Mouse (Mus musculus) testis, adult 2 months (tissue): Measurements from ENCODE around the gene Gsn. TPM values are rescaled to one million over a fixed set of nuclear protein-coding genes. Genes with fewer than 3 reads are reported as not detected.

Experiments
- H3K27ac ChIP-seq: fragments of 200-500 bp; 2 replicates; pipeline ENCODE4 v1.5.1; 2012; ENCODE audit warnings: low read depth, low read length; ENCODE audit not compliant: control insufficient read depth, insufficient read depth
- H3K27me3 ChIP-seq: fragments of 200-500 bp; 2 replicates; pipeline ENCODE4 v1.6.1; 2012; ENCODE audit warnings: mild to moderate bottlenecking, low read length, moderate library complexity; ENCODE audit not compliant: control insufficient read depth, insufficient read depth
- H3K36me3 ChIP-seq: fragments of 200-500 bp; 2 replicates; pipeline ENCODE4 v1.6.1; 2012; ENCODE audit warnings: mild to moderate bottlenecking, low read length; ENCODE audit not compliant: control insufficient read depth, insufficient read depth
- H3K4me1 ChIP-seq: fragments of 200-500 bp; 2 replicates; pipeline ENCODE4 v1.6.1; 2012; ENCODE audit warnings: low read length; ENCODE audit not compliant: control insufficient read depth, insufficient read depth
- H3K4me3 ChIP-seq: fragments of 200-500 bp; 2 replicates; pipeline ENCODE4 v1.5.1; 2012; ENCODE audit warnings: low read depth, mild to moderate bottlenecking, low read length, moderate library complexity, mixed read lengths; ENCODE audit not compliant: control insufficient read depth
- CTCF ChIP-seq: fragments of 200-500 bp; IDR thresholded peaks from 2 replicates; pipeline ENCODE4 v1.5.1; 2012; ENCODE audit warnings: low read depth, mild to moderate bottlenecking, inconsistent platforms, low read length, moderate library complexity; ENCODE audit not compliant: control insufficient read depth, insufficient read depth, insufficient replicate concordance
- POLR2A ChIP-seq: fragments of 200-500 bp; IDR thresholded peaks from 2 replicates; pipeline ENCODE4 v1.6.1; 2012; ENCODE audit warnings: low read depth, mild to moderate bottlenecking, inconsistent platforms, low read length, moderate library complexity; ENCODE audit not compliant: control insufficient read depth
- polyA plus RNA-seq: library from polyadenylated mRNA; depleted of rRNA; stranded (reverse); fragments of >200 nt; gene quantifications from 2 replicates; pipeline ENCODE4 v1.2.3, GENCODE M21; 2012

The Gsn gene
- polyA plus RNA-seq, 1 experiment, result 49.9 TPM

GRCm38 (mm10) chr2:35265775-35266174, 9.6 kb downstream of the Gsn start:
- no peaks in the 10 kb centered on the region for H3K36me3 ChIP-seq

DNA sequence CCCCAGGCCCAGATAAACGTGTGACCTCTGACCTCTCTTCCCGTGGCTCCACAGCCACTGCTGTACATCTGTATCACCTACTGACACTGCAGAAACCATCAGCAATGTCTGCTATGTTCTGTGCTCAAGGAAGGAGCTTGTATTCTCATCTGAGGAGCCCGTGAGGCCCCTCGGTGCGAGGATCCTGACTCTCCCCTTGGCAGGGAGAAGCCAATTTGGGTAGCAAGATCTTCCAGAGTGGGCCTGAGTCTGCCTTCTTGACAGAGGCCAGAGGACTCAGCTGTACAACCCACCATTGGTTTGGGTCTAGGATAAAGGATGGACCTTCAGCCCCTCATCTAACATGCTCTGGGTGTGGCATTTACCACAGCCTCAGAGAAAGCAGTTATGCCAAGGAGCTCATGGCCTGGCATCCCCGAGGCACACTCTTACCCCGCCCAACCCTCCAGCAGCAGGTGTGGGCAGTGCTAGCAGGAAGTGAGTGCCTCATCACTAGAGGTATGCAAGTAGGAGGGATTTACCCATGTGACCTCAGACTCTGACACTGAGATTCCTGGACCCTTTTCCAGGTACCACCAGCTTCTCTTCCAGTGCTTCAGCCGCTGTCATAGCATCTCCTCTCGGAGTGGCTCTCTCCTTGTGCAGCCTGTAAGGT, 10.2 kb downstream of the Gsn start:
- H3K27me3 ChIP-seq, result no peaks in the 10 kb centered on the region
- TF ChIP-seq CTCF (no peak), POLR2A (no peak)
- H3K27ac ChIP-seq, result no peak overlapping the region
- peaks cover 11% of the 10 kb centered on the region for H3K4me1 ChIP-seq
- no peaks in the 10 kb centered on the region for H3K36me3 ChIP-seq
- no peak overlapping the region for H3K4me3 ChIP-seq

More at GRCm38 (mm10) chr2:35265775-35266174, 9.6 kb downstream of the Gsn start:
- no peak for TF ChIP-seq POLR2A
- Histone ChIP-seq H3K27me3 (no peaks in the 10 kb centered on the region), H3K27ac (no peak overlapping the region), H3K4me3 (no peak overlapping the region), H3K4me1 (peaks cover 11% of the 10 kb centered on the region)

- TF ChIP-seq CTCF, result no peak
- TF ChIP-seq POLR2A, result no peak
- peaks cover 11% of the 10 kb centered on the region for H3K4me1 ChIP-seq
- H3K27me3 ChIP-seq, result no peaks in the 10 kb centered on the region
- H3K4me3 ChIP-seq, result no peak overlapping the region
- no peak overlapping the region for H3K27ac ChIP-seq
- H3K36me3 ChIP-seq, result no peaks in the 10 kb centered on the region
Measured at GRCm38 (mm10) chr2:35267156-35267875, 11.1 kb downstream of the Gsn start.

- peak overlapping the region; percentile 20 for H3K27ac ChIP-seq
- H3K36me3 ChIP-seq, result no peaks in the 10 kb centered on the region
- H3K4me3 ChIP-seq, result no peak overlapping the region
- peaks cover 11% of the 10 kb centered on the region for H3K4me1 ChIP-seq
- no peaks in the 10 kb centered on the region for H3K27me3 ChIP-seq
- TF ChIP-seq POLR2A (no peak), CTCF (no peak)
Measured at GRCm38 (mm10) chr2:35267876-35268566, 11.8 kb downstream of the Gsn start.

DNA sequence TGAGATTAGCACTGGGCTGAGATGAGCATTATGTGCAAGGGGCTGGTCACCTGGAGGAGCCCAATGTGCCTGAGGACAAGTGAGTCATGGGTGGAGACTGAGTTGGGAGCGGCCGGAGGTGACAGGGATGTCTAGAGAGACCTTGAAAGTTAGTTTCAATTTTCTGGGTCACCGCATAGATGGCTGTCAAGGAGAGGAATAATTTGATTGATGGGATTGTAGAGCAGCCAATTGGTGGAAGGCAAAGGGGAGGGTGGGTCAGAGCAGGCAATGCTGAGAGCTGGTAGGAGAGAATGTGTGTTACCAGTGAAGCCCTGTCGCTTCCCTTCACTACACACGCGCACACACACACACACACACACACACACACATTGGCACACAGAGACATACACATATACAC, 13.0 kb downstream of the Gsn start:
- Histone ChIP-seq H3K4me1 (peaks cover 13% of the 10 kb centered on the region), H3K36me3 (no peaks in the 10 kb centered on the region), H3K27me3 (no peaks in the 10 kb centered on the region), H3K27ac (no peak overlapping the region), H3K4me3 (no peak overlapping the region)
- TF ChIP-seq POLR2A (no peak), CTCF (no peak)

GRCm38 (mm10) chr2:35269716-35270260, 13.6 kb downstream of the Gsn start:
- H3K4me1 ChIP-seq, result peaks cover 13% of the 10 kb centered on the region
- peak overlapping the region; percentile 55 for H3K27ac ChIP-seq
- H3K4me3 ChIP-seq, result no peak overlapping the region
- no peaks in the 10 kb centered on the region for H3K36me3 ChIP-seq
- TF ChIP-seq POLR2A (no peak), CTCF (no peak)
- no peaks in the 10 kb centered on the region for H3K27me3 ChIP-seq

- Histone ChIP-seq H3K4me1 (peaks cover 13% of the 10 kb centered on the region), H3K4me3 (no peak overlapping the region), H3K27ac (peak overlapping the region; percentile 57; the same call in 1 of the 2 replicates), H3K27me3 (no peaks in the 10 kb centered on the region), H3K36me3 (no peaks in the 10 kb centered on the region)
- TF ChIP-seq CTCF (peak; percentile 73; the same call in 1 of the 2 replicates), POLR2A (no peak)
Measured at GRCm38 (mm10) chr2:35270531-35270984, 14.4 kb downstream of the Gsn start.
